Mouse (Mus musculus) thymus, adult 2 months (tissue): ENCODE results near the gene Nphs1.

Experiments
- CTCF ChIP-seq: fragments of 200-500 bp; IDR thresholded peaks from 2 replicates; pipeline ENCODE4 v1.5.1; 2012; ENCODE audit warnings: mild to moderate bottlenecking, control low read depth, low read length, moderate library complexity, borderline replicate concordance; ENCODE audit not compliant: control insufficient read depth, poor library complexity, insufficient read depth; ENCODE audit errors: extremely low read depth
- POLR2A ChIP-seq: fragments of 200-500 bp; IDR thresholded peaks from 2 replicates; pipeline ENCODE4 v1.6.1; 2012; ENCODE audit warnings: mild to moderate bottlenecking, low read length, control low read depth, moderate library complexity; ENCODE audit not compliant: control insufficient read depth, poor library complexity, insufficient read depth; ENCODE audit errors: extremely low read depth

DNA sequence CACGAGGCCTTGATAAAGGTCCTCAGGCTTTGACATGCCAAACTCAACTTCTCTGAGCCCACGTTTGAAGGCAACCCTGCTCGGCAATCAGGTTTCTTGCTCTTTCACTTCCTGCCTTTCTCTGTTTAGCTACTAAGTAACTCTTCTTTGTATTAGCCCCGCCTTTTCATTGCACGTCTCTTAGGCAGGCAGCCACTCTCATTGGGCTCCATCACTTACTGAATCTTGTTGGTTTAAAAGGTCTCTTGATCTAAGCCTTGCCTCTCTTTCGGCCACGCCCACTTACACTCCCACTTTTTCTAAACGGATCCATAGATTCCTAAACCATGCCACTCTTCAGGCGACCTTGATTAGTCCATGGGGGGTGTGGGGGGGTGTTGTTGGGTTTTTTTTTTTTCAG, 14.4 kb upstream of the Nphs1 start:
- no peak for TF ChIP-seq POLR2A
- no peak for TF ChIP-seq CTCF
